Mouse (Mus musculus) retina, postnatal 7 days (tissue): Measurements from ENCODE around the gene Ecpas.

Experiments used
- DNase-seq: peaks from one replicate; pipeline ENCODE4 v3.0.0-alpha.2; 2012; ENCODE audit warnings: low read depth, low spot score

The Ecpas gene

DNA sequence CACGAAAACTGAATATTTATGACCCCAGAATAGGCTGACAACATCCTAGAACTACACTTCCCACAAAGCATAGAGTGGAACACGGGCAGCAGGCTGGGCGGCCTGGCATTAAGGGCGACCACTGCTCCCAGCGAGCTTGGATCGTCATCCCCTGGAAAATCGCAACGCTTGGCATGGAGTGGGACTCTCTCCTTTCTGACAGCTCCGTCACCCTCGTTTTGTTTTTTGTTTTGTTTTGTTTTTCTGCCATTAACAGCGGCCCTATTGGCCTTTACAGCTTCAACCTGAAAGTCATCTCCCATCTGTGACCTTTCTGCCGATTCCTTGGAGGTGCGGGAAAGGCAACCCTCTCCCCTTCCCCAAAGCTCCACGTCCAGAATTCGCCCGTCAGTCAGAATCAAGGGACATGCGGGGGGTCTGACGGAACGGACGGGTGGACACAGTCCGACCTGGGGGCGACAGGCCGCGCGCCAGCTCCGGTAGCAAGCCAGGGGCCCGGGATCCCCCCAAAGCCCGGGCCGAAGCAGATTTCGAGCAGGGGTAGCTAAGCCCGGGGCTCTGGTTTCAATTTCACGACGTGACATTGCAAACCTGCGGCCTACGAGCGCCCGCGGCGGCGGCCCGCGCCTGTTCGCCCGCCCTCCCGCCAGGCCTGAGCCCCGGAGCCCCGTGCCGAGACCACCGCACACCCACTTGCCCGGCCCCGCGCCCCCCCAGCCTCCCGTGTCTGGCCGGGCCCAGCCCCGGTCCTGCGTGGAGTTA, 1.3 kb downstream of the Ecpas start:
- DNase-seq: peak; percentile 20

DNA sequence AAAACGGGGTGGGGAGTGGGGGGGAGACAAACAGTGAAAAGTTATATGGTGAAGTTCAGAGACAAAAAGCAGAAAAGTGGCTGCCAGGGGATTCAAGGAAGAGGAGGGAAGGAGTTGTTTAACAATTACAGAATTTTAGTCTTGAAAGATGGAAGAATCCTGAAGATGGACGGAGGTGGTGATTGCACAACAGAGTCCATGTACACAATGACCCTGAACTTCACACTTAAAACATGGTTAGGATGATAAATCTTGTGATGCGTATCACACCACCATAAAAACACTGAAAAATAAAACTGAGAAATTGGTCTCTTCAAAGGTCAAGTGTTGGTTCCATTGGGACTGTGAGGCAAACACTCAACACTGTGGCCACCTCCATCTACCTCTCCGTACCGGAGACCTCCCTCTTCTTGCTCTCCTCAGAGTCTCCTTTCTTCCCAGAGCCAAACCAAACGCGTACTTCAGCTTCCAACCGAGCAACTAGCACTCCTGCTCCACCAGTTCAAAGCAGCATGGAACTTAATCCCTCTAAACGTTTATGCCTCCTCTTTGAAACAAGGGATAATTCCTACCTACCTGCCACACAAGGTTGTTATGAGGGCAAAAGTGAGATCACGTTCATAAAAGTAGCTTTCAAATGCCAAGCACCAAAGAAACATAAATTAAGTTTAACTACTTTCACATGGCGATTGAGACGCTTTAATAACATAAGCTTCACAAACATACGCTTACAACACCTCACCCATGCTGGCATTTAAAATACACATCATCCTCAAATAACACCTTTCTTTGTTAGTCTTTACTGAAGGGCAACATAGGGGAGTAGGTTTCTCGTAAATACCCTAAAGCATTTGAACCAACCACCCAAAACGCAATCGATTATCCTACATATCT, 2.1 kb downstream of the Ecpas start:
- no peak for DNase-seq

GRCm38 (mm10) chr4:58907453-58907852, 5.1 kb downstream of the Ecpas start:
- no peak for DNase-seq

- DNase-seq: no peak
These were observed 14.2 kb downstream of the Ecpas start for GRCm38 (mm10) chr4:58898318-58898717.

DNA sequence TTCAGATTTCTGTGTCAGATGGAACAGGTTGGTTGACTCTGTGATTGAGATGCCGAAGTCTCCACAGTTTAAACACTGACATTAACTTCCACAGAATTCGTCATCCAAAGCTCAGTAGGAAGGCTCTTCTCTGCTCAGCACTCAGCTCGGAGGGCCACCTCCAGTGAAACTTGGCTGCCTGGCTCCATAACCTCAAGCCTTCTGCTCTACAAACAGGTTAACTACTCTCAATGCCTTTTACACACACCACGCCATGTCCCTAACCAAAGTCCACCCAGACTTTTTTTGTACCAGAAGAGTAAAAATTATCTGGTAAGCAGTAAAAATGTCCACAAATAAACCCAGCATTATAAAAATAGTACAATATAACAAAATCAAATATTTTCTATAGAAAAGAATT, 15.1 kb downstream of the Ecpas start:
- no peak for DNase-seq

GRCm38 (mm10) chr4:58894399-58894798, 18.1 kb downstream of the Ecpas start:
- no peak for DNase-seq

DNA sequence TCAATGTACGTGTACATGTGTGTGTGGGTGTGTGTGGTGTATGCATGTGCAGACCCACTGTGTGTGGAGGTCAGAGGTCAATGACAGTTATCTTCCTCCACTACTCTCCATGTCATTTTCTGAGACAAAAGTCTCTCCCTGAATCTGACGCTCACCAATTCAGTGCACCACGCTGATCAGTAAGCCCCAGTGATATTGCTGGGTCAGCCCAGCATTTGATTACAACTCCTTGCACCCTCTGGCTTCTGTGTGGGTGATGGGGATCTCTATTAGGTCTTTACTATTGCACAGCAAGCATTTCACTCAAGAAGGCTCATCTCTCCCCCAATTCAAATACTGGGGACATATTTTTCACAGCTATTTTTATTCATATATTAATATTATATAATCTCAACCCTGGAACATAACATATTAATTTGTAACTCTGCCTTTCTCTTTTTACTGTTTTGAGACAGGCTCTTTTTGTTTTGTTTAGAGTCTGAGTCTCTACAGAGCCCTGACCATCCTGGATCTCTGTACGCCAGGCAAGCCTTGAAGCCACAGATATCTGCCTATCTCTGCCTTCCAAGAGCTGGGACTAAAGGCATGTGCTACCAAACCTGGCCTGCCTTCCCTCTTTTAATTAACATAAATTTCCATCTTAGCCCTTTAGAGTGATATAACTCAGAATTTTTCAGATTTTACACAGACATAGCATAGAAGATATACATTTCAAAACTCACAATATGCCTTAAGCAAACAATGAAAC, 22.3 kb downstream of the Ecpas start:
- no peak for DNase-seq

DNA sequence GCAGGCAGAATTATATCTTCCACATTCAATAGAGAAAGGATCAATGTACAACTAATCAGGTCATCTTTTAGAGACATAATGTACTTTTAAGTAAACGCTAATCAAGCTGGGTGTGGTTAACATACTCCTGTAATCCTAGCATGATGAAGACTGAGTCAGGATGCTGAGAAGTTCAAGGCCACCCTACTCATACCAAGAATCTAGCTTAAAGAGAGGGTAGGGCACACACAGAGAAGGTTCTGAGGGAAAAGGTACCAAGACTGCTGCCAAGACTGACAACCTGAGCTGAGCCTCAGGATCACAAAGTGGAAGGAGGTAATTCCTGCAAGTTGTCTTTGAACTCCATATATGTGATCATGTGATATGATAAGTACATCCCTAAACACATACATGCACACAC, 24.0 kb downstream of the Ecpas start:
- no peak for DNase-seq

DNA sequence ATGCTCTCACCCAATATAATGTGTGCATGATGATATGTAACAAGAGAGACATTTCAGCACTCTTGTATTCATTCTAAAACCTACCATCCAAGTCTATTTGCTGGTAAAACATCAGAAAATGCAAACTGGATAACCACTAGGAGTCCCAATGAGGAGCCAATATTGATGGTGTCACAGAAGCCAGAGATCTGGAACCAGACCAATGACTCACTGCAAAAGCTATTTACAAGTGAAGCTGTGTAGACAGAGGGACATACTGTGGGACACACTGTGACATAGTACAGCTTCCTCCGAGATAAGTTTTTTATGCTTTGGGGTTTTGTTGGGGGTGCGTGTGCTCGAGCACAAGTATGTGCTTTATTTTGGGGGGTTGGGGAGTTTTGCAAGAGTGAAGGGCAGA, 24.9 kb downstream of the Ecpas start:
- DNase-seq: no peak

- DNase-seq: no peak
These were observed 25.8 kb downstream of the Ecpas start for GRCm38 (mm10) chr4:58886778-58887177.

DNA sequence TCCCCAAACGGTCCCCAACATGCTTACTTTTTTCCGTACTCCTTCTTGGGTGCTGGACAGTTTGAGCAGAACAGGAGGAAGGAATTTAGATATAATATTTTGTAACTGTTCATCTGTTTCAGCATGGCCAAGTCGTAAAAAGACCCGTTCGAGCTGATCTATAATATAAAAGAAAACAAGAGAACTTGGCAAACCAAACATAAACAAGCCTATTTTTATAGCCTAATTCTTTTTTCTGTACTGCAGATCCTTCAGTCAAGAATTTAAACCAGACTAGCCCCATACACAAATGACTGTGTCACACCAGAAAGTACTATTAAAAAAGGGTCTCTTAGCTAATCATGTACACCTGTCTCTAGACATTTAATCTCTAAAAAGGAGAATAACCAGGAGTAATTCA, 27.2 kb downstream of the Ecpas start:
- no peak for DNase-seq

- no peak for DNase-seq
These were observed 28.7 kb downstream of the Ecpas start for GRCm38 (mm10) chr4:58883841-58884240.

- no peak for DNase-seq
These were observed 38.2 kb downstream of the Ecpas start for GRCm38 (mm10) chr4:58874373-58874772.

GRCm38 (mm10) chr4:58867242-58867641, 45.3 kb downstream of the Ecpas start:
- no peak for DNase-seq

DNA sequence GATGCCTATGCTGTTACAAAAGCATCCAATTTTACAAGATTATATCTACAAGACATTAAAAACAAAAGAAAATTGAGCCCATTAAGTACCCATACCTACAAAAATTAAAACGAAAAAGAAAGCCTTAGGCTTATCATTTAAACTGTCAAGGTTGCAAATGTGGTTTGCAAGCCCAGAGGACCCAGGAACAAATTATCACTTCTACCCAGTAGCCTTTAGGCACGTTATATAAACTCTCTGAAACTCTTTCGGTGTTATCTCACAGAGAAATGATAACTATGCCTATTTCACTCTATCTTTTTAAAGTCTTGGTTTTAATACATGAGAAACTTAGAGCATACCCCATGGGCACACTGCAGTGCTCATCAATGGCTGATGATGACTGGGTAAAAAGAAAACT, 79.6 kb downstream of the Ecpas start:
- DNase-seq: no peak

DNA sequence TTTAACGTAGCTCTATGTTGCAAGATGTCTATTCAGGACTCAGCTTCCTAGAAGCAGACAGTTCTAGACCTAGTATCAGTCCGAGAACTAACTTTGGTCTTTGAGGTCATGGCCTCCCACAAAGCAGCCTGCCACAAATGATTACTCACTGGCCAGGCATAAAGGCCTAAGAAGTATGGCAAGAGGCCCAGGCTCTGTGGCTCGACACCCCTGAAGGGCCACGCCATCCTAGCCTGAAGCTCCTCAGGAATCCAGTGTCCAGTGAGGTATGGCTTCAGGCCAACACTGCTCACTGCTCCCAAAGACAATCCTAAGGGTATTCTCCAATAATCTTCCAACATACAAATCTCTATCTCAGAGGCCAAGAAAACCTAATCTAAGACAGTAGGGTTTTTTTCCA, 86.6 kb downstream of the Ecpas start:
- no peak for DNase-seq

GRCm38 (mm10) chr4:58787616-58788015, 124.9 kb downstream of the Ecpas start, which contains the start of gene Olfr267:
TSS of gene Olfr267 (minus strand) at chr4:58787716.
- DNase-seq: no peak

GRCm38 (mm10) chr4:58786659-58787058, 125.9 kb downstream of the Ecpas start:
- DNase-seq: no peak

- DNase-seq: no peak
These were observed 149.1 kb downstream of the Ecpas start for GRCm38 (mm10) chr4:58763417-58763816.

GRCm38 (mm10) chr4:58749510-58749909, 163.0 kb downstream of the Ecpas start:
- DNase-seq: no peak

GRCm38 (mm10) chr4:58749101-58749500, 163.4 kb downstream of the Ecpas start:
- no peak for DNase-seq
